Mouse (Mus musculus): ENCODE results near the gene Zfhx3.

Zfhx3 gene

GRCm38 (mm10) chr8:108592028-108592724 lies 649.7 kb downstream of the Zfhx3 start:
- no peak for DNase-seq (ENCODE audit: low read depth, low spot score)

DNA sequence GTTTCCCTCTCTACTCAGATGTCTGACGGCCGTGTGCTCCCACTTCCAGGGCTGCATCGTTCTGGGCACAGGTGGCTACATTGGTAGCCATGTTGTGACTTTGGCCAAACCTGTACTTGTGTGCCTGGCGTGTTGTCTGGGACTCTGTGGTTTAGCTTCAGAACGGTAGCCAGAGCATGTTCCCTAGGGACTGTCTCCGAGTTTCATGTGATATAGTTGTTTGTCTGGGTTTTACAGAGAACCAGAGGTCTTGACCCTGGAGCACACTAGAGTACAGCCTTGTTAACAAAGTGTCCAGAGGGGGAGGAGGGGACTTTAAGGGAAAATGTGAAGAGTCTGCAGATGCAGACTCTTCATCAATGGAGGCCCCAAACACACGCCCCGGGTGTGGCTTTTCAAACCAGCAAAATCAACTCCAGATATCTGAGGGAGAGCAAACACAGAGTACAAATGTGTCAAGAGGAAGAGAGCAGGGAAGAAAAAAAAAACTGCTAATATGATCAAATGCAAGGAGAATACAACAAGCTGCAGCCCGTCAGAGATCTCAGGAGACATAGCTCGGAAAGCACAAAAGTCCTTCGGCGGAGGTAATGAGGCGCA lies 650.6 kb downstream of the Zfhx3 start:
- DNase-seq (ENCODE audit: low read depth, low spot score): no peak

GRCm38 (mm10) chr8:108593891-108594290 lies 651.4 kb downstream of the Zfhx3 start:
- DNase-seq (ENCODE audit: low read depth, low spot score): no peak

DNA sequence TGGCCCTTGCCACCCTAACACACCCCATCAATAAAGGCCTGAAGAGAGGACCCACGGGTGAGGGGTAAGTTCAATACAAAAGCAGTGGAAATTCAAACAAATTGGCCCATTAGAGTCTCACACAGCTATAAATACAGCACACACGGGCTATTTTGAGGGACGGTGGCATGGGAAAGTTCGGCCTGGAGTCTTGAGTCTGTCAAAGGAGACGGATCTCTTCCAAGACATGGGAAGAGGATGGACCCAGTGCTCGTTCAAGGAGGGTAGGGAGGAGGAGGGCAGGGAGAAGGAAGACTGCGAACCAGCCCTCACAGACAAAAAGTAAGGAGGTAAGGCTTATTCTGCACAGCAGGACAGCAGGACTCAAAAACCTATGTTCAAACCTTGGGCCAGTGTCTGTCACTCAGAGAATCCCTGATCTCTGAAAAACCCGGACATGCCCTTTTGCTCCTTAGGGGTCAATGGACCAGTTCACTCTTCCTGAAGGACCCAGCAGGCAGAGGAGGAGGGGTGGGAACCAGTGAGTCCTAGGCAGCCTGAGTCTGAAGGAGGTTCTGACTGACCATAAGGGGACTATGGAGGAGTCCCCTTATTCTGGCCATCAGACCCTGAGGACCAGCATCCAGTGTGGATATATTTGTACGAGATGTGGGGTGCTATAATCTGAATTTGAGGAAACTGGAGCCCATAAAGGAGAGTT lies 652.1 kb downstream of the Zfhx3 start:
- no peak for DNase-seq (ENCODE audit: low read depth, low spot score)

DNA sequence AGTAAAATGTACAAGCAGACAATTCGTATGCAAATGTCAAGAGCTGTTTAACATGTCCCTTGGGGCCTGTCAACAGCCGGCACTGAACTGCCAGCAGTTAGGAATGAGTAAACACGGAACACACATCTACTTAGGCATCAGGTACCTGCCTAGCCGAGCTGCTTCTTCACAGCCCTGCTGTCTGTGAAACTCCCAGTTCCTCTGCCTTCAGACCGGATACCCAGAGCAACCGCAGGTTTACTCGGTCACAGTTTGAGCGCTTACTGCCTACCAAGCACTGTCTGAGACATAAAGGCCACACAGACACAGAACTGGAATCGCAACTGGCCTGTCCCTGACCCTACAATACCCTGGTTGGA lies 652.6 kb downstream of the Zfhx3 start:
- no peak for DNase-seq (ENCODE audit: low read depth, low spot score)

DNA sequence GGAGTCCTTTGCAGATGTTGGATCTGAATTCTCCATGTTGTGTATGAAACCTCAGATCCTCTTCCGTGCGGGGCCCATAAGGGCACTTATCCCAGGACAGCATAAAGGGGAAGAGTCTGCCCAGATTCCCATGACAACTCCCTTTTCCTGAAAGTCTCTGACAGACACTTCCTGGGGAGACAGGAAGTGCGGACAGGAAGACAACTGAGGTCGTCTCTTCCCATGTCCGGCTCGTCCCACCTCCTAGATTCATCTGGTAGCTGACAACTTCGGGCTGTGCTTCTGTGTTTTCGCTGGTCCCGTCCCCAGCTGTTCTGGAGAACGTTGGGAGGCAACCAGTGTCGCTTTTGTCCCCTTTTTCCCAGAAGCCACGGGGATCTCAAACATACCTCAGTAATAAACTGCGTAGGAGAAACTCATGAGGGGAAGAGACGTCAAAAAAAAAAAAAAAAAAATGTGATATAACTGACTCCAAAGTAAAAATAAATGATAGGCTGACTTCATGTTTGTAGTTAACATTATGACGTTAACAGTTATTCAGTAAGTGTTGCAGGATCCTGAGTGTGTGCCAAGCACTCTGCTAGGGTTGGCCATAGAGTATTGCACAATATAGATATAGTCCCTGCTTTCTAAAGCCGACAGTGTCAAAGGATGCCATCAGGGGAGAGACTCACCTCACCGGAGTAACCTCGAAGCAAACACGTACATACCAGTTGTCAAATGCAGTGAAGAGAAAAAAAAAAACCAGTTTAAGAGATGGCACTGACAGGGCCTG lies 653.5 kb downstream of the Zfhx3 start:
- no peak for DNase-seq (ENCODE audit: low read depth, low spot score)

- no peak for DNase-seq (ENCODE audit: low read depth, low spot score)
Observed at GRCm38 (mm10) chr8:108599003-108599402, 656.6 kb downstream of the Zfhx3 start.

GRCm38 (mm10) chr8:108599558-108599957 lies 657.1 kb downstream of the Zfhx3 start:
- no peak for DNase-seq (ENCODE audit: low read depth, low spot score)

DNA sequence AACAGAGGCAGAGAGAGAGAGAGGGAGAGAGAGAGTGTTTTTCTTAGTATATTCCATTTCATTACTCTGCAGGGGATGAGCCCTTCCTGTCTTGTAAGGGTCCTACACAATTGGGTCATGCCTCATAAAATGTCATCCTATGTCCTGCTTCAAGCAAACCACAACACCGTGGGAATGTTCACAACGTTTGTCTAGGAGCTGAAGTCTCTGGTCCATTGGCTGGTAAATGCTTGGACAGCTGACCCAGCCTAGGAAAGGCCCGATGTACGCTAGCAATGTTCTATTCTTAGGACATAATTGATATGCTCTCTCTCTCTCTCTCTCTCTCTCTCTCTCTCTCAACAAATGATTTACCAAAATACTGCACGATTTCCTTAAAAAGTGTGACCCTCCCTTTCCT lies 666.2 kb downstream of the Zfhx3 start:
- no peak for DNase-seq (ENCODE audit: low read depth, low spot score)

GRCm38 (mm10) chr8:108609114-108609513 lies 666.7 kb downstream of the Zfhx3 start:
- DNase-seq (ENCODE audit: low read depth, low spot score): no peak

DNA sequence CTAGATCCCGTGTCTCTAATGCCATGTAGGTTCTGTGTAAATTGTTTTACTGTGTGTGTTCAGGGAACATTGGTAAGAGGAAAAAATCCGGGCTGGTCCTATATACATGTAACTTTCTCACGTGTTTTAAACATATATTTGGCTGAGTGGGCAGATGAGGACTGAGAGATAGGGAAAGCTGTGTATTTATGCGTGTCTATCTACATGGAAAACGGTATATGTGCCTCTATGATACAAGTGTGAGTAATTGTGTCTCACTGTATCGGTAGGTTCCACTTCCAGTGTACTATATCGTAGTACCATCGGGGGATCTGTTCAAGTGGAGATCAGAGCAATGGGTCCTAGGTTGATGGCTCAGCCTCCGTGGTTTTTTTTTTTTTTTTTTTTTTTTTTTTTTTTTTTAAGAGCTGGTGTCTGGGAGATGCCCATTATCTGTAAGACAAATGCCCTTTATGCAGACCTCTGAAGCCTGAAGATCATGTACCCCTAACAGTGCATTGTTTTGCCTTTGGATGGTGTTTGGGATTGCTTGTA lies 668.8 kb downstream of the Zfhx3 start:
- DNase-seq (ENCODE audit: low read depth, low spot score): no peak

- DNase-seq (ENCODE audit: low read depth, low spot score): no peak
Observed at GRCm38 (mm10) chr8:108611792-108612413, 669.5 kb downstream of the Zfhx3 start.

GRCm38 (mm10) chr8:108612815-108613214 lies 670.4 kb downstream of the Zfhx3 start:
- no peak for DNase-seq (ENCODE audit: low read depth, low spot score)

GRCm38 (mm10) chr8:108613280-108613679 lies 670.8 kb downstream of the Zfhx3 start:
- no peak for DNase-seq (ENCODE audit: low read depth, low spot score)

- peak; percentile 48 for DNase-seq (ENCODE audit: low read depth, low spot score)
Observed at GRCm38 (mm10) chr8:108621296-108621695, 678.9 kb downstream of the Zfhx3 start.

DNA sequence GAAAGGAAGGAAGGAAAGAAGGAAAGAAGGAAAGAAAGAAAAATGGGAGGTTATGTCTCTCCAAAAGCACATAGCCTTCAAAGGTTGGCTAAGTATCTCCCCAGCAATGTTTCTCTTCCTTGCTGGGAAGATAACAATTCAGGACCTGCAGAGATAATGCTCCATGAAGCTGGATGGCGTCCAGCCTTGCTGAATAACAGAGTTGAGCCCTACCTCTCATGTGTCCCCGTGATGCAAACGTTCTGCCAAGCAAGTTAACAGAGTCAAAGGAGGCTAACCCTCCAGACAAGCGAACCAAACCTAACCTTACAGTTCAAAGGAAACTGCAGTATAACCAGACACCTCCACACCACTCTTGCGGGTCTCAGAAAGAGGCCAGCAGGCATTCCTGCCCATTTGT lies 681.2 kb downstream of the Zfhx3 start:
- DNase-seq (ENCODE audit: low read depth, low spot score): no peak

- no peak for DNase-seq (ENCODE audit: low read depth, low spot score)
Observed at GRCm38 (mm10) chr8:108625571-108626120, 683.2 kb downstream of the Zfhx3 start.

- DNase-seq (ENCODE audit: low read depth, low spot score): no peak
Observed at GRCm38 (mm10) chr8:108631069-108631468, 688.6 kb downstream of the Zfhx3 start.

DNA sequence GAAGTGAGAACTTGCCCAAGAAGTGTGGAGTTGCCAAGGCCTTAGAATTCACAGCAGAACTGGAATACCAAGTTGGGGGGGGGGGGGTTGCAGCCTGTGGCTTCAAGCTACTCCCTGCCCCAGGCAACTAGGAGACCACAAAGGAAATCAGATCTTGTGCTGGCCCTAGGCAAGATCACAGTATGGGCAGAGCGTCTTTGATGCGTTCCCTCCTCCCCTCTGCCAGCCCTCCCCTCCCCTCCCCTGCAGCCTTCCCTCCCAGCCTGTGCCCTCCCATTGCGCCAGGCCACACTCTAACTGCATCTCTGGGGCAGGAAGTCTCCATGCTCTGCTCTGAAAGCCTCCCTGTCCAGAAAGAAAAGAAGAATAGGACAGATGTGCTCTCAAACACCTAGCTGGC lies 691.8 kb downstream of the Zfhx3 start:
- DNase-seq (ENCODE audit: low read depth, low spot score): no peak

- DNase-seq (ENCODE audit: low read depth, low spot score): no peak
Observed at GRCm38 (mm10) chr8:108637887-108638286, 695.4 kb downstream of the Zfhx3 start.

GRCm38 (mm10) chr8:108645660-108646059 lies 703.2 kb downstream of the Zfhx3 start:
- no peak for DNase-seq (ENCODE audit: low read depth, low spot score)

Data from WW6 (cell line).